Mouse (Mus musculus) lung, postnatal 4 days (tissue): Measurements from ENCODE around the gene Arid5b.

ENCODE experiments used
- DNase-seq, 2 experiments: peaks; one replicate each; pipeline ENCODE4 v3.0.0; 2021

Arid5b gene

GRCm38 (mm10) chr10:68231385-68232182, 47.0 kb downstream of the Arid5b start:
- DNase-seq: peak in 1 of 2 experiments; percentile 43

- DNase-seq: no peak
Observed at GRCm38 (mm10) chr10:68230653-68231384, 47.7 kb downstream of the Arid5b start.

GRCm38 (mm10) chr10:68229640-68230565, 48.6 kb downstream of the Arid5b start:
- no peak for DNase-seq

- DNase-seq: no peak
Observed at GRCm38 (mm10) chr10:68222676-68223075, 55.9 kb downstream of the Arid5b start.

- DNase-seq: no peak
Observed at GRCm38 (mm10) chr10:68222012-68222411, 56.5 kb downstream of the Arid5b start.

- DNase-seq: no peak
Observed at GRCm38 (mm10) chr10:68219327-68219726, 59.2 kb downstream of the Arid5b start.

- no peak for DNase-seq
Observed at GRCm38 (mm10) chr10:68218678-68219077, 59.9 kb downstream of the Arid5b start.

GRCm38 (mm10) chr10:68214809-68215468, 63.6 kb downstream of the Arid5b start:
- DNase-seq: no peak

GRCm38 (mm10) chr10:68212061-68212915, 66.3 kb downstream of the Arid5b start:
- peak; percentile 36 to 43 for DNase-seq

- no peak for DNase-seq
Observed at GRCm38 (mm10) chr10:68211514-68211913, 67.0 kb downstream of the Arid5b start.

GRCm38 (mm10) chr10:68210025-68210642, 68.4 kb downstream of the Arid5b start:
- DNase-seq: no peak

GRCm38 (mm10) chr10:68208670-68209065, 69.9 kb downstream of the Arid5b start:
- DNase-seq: no peak

- peak; percentile 32 to 38 for DNase-seq
Observed at GRCm38 (mm10) chr10:68207803-68208669, 70.5 kb downstream of the Arid5b start.

GRCm38 (mm10) chr10:68204391-68204790, 74.1 kb downstream of the Arid5b start:
- DNase-seq: no peak

GRCm38 (mm10) chr10:68203860-68204259, 74.7 kb downstream of the Arid5b start:
- DNase-seq: no peak

- no peak for DNase-seq
Observed at GRCm38 (mm10) chr10:68203322-68203721, 75.2 kb downstream of the Arid5b start.

GRCm38 (mm10) chr10:68199440-68199839, 79.1 kb downstream of the Arid5b start:
- DNase-seq: no peak

- DNase-seq: no peak
Observed at GRCm38 (mm10) chr10:68196324-68196723, 82.2 kb downstream of the Arid5b start.

GRCm38 (mm10) chr10:68193561-68193960, 85.0 kb downstream of the Arid5b start:
- DNase-seq: no peak

GRCm38 (mm10) chr10:68192824-68193255, 85.7 kb downstream of the Arid5b start:
- DNase-seq: no peak
